Mouse (Mus musculus) gonadal fat pad, adult 2 months (tissue): ENCODE data around the gene Pinlyp. TPM values are rescaled to one million over a fixed set of nuclear protein-coding genes. Genes with fewer than 3 reads are reported as not detected.
"Not testable (repeated sequence)": the region's sequence is repeated elsewhere in the genome, so short reads cannot be mapped to it uniquely, and the experiment has no call there.

Experiments used
- DNase-seq: peaks from one replicate; pipeline ENCODE4 v3.0.0-alpha.2; 2012; ENCODE audit warnings: low read depth
- polyA plus RNA-seq: library from polyadenylated mRNA; depleted of rRNA; stranded (reverse); fragments of >200 nt; gene quantifications from 2 replicates; pipeline ENCODE4 v1.2.3, GENCODE M21; 2012

The Pinlyp gene
- polyA plus RNA-seq, 1 experiment: 0.41 TPM

DNA sequence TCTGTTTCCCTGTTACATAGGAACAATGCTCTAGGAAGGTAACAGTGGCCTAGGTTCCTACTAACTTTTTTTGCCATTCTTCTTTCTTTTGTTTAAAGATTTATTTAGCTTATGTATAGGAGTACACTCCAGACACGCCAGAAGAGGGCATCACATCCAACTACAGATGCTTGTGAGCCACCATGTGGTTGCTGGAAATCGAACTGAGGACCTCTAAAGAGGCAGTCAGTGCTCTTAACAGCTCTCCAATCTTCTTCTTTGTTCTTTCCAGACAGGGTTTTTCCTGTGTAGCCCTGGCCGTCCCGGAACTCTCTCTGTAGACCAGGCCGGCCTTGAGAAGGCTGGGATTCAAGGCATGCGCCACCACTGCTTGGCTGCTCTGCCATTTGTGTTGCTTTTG is 20.9 kb downstream of the Pinlyp start:
- DNase-seq: no peak

DNA sequence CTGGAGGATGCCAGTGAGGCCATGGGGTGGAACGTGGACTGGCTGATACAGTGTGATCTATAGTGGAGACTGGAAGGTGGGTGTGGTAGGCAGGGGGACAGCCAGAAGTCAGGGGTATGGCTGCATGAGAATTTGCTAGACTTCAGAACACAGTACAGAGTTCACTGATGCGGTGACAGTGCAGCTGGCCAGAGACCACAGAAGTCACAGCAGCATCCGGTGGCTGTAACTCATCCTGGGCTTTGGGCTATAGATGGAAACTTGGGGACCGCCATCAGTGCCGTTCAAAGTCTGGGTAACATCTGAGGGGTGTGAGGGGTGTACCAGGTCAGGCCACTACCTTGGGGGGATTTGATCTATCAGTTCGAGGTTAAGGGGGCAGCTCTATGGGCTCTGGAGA is 22.2 kb downstream of the Pinlyp start:
- no peak for DNase-seq

DNA sequence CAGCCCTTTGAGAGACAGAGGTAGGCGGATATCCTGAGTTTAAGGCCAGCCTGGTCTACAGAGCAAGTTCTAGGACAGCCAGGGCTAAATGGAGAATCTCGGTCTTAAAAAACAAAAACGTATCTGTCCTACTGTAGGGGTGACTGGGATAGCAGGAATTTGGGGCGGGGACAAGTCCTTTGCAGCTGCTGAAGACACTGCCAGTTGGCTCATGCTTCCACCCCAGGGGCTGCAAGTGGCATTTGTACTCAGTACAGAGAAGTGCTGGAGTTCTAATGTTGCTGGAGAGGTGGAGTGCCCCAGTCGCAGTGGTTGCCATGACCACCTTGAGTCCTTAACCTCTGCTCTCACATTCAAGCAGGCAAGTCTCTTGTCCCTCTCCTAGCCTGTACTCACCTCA is 23.1 kb downstream of the Pinlyp start:
- no peak for DNase-seq

DNA sequence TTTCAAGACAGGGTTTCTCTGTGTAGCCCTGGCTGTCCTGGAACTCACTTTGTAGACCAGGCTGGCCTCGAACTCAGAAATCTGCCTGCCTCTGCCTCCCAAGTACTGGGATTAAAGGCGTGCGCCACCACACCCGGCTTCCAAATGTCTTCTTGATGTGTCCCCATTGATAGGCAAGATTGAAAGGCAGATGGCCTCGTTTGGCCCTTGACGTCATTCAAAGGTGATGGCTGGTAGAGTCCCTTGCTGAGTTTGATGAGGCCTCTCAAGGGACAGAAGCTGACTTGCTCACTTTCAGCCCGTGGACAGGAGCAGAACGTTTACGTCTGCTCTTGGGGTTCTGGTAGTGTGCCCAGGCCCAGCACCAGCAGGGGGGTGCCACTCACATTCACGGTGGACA is 25.9 kb downstream of the Pinlyp start:
- DNase-seq: not testable (repeated sequence)

DNA sequence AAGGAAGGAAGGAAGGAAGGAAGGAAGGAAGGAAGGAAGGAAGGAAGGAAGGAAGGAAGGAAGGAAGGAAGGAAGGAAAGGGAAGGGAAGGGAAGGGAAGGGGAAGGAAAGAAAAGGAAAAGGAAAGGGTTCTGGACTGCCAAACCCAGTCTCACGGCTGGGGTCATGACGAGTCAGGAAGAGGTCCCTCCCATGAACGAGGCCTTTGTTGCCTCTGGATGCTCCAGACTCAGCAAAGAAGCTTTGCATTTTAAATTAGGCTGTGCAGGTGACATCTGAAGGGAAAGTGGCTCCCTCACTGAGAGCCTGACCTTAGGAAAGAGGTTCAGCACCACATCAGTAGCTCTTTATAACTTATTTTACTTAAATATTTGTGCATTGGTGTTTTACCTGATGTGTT is 26.8 kb downstream of the Pinlyp start:
- no peak for DNase-seq

DNA sequence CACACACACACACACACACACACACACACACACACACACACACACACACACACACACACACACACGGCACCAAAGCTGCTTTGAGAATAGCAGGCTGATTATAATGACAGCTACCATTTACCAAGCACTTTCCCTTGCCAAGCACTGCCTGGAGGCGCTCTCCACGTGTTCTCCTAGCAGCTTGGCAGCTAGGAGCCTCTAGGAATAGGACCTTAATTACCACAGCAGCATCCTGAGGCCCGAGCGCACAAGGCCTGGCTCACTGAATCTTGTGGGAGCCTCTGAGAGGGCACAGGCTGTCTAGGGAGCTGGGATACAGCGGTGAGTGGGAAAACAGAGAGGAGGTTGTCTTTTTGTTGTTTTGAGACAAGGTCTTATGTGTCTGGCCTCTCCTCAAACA is 28.3 kb downstream of the Pinlyp start:
- no peak for DNase-seq

DNA sequence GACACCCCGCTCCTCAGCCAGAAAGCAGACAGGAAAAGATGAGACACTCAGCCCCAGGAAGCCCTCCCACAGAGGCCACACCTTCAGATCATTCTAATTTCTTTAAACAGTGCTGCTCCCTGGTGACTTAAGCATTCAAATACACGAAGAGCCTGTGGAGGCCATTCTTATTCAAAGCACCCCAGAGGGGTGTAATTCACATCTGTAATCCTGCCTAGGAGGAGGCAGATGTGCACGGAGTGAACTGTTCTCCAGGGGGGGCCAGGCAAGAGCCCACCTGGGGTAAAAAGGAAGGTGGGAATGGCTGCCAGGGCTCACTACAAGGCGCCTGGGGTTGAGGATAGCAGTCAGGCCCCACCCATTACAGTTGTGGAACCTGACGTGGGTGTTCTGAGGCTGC is 28.8 kb downstream of the Pinlyp start:
- no peak for DNase-seq

DNA sequence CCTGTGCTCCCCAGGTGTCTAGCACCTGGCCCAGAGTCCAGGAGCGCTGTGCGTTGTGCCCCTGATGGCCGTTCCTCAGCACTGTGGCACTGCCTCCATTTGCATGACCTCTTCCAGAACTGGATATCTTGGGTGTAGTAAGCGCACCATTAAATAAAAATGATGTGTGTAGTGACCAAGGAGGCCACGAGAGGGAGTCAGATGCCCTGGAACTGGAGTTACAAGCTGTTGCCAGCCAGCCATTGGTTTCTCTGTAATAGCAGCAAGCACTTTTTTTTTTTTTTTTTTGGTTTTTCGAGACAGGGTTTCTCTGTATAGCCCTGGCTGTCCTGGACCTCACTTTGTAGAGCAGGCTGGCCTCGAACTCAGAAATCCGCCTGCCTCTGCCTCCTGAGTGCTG is 29.6 kb downstream of the Pinlyp start:
- DNase-seq: not testable (repeated sequence)

DNA sequence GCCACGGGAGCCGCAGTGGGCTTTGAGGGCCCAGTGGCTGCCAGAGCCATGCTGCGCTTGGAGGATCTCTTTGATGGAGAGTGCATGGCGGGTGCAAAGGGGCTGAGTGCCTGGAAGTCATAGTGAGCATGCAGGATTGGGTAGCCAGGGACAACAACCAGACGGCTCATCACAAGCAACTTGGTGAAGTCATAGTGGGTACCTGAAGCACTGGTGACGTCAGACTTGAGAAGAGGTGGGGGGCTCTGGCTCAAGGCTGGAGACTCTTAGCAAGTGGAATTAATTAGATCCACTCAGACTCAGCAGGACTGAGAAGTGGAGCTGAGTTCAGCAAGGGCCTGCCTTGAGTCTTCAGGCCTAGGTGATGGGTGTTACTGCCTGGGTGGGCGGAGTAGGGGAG is 33.6 kb downstream of the Pinlyp start, which contains the start of gene AC161166.1:
Gene AC161166.1 (minus strand): TSS at position 101 of the 400 bp plus-strand sequence.
- DNase-seq: no peak

DNA sequence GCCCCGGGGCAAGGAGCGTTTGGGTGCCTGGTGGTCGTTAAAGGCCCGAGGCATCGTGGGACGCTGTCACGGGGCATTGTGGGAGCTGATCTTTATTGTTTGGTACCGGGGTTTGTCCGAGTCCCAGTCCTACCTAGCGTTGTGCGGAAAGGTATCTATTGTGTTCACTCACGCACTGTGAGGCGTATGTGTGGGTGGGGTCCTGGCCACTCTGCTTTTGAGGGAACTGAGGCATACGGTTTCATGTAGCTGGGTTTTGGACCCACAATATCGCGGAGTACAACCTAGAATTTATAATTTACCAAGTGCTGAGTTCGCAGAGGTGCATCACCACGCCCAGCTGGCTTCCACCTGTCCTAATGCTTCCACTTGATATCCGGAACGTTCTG is 38.2 kb downstream of the Pinlyp start:
- no peak for DNase-seq

DNA sequence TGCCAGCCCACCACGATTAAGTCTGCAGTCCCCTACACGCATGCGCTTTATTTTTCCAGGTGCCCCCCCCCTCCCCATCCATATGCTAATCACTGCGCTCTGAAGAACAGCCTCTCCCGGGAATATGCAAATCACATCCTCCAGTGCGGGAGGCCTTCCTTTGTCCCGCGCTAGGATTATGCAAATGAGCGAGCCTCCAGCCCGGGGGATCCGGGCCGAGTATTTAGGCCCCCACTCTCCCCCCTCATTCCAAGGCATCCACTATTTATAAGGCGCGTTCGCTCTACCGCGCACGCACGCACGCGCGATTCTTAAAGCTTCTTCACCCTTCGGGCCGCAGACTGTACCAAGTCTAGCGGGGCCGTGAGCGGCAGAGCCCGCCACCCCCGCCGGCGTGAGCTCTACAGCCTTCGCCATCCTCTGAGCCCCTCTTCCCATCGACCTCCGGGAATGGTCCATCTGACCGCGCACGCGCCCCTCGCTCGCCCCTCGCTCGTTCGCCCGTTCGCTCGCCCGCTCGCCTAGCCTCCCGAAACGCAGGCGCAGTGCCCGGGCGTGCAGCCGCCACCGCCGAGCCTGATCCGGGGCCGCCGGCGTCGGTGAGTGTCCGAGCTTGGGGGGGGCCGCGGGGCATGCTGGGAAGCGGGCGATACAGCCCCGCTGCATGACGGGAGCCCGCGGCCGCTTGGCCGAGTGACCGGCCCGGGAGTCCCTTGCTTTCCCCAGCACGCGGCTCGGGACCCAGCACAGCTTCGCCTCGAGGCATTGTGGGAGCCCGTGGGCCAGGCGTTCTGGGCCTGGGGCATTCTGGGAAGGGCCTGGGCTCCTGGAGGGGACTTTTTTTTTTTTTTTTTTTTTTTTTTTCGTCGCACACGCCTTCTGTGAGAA is 38.8 kb downstream of the Pinlyp start, which contains the start of gene Zfp428:
Gene Zfp428 (plus strand): TSS at position 169 of the 888 bp plus-strand sequence.
- DNase-seq: peak; percentile 61

DNA sequence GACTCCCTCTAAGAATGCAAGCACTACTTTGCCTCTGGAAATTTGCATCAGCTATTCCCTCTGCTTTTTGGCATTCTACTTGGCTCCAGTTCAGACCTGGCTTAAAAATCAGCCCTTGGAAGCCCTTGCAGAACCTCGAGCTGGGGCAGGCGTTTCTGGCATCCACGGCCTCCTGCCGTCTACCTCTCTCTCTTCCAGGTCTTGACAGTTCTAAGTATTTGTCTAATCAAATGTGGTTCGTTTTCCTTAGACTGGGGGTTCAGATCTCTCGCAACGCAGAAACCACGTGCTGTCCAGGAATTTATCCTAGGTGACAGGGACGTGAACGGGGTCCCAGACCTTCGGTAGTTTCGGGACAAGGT is 39.5 kb downstream of the Pinlyp start:
- DNase-seq: peak; percentile 93

DNA sequence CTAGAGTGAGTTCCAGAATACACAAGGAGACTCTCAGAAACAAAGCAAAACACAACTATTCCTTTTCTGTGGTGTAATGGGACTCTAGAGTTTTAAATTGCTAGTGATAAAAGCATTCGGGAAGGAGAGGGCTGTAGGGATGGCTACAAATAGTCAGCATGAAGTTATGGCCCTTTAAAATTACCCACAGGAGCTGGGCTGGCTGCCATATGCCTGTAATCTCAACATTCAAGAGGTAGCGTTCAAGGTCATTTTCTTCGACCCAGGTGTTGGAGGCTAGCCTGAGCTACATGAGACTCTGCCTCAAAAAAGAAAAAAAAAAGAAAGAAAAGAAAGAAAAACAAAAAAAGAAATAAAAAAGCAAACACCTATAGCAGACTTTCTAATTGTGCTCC is 39.9 kb downstream of the Pinlyp start:
- no peak for DNase-seq

DNA sequence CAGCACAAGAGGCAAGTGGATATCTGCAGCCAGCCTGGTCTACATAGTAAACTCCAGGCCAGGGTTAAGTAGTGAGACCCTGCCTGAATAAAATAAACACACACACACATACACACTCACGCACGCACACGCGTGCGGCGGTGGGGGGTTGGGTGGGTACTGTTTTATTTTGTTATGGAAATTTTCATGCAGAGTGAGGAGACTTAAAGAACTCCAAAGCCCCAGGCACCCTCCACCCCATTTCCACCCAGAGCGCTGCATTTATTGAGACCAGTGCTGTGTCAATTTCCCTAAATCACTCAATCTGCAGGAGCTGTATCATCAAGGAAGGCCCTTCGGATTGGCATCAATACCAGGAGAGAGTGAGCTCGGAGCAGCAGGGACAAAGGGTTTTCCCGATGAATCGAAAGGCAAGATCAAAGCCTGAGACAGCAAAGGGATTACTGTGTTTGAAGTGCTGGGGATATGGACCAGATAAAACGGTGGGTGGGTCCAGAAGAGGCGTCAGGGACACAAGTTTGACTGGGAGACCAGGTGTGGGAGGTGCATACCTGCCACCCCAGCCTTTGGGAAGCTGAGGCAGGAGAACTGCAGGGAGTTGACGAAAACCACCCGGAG is 40.4 kb downstream of the Pinlyp start:
- DNase-seq: no peak

DNA sequence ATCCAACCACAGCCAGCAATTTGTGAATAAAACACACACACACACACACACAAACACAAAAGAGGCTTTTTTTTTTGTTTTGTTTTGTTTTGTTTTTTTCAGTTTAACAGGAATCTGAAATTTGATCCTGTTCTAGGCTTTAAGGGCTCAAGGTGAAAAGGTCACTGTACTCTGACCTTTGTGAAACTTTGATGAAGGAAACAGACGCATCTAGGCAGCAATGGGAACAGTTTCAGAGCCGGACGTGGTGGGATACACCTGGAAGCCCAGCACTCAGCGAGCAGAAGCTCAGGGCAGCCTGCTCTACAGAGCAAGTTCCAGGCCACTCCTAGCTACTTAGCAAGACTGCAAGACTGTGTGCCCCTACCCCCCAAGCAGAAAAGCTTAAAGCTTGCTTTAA is 41.0 kb downstream of the Pinlyp start:
- no peak for DNase-seq

DNA sequence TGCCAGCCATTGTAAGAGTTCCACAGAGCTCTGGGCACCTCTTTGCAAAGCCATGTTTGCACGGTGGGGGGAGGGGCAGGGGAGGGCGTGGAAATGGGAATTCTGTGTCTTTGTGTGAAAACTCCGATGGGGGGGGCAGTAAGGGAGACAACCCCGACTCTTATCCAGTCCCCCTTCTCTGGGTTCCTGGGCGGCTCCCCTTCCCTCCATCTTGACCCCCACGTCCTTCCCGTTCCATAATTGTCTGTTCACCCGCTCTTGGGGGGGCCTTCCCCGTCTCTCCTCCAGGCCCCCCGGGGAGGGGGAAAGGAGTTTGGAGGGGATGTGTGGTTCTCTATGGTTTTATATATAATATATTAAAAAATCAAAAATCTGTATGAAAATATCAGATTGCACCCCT is 41.9 kb downstream of the Pinlyp start:
- DNase-seq: no peak

DNA sequence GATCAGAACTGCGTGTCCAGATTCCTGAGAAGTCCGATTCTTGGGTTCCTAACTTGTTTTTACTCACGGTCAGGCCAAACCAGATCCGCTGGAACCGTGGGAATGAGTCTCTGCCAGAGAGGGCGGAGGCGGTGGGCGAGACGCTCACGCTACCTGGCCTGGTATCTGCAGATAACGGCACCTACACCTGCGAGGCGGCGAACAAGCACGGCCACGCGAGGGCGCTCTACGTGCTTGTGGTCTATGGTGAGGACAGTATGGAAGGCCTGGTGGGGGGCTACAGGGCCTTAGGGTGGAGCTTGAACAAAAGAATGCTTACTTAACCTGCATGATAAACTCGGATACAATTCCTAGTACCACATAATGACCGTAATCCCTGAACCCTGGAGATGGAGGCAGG is 44.4 kb downstream of the Pinlyp start:
- no peak for DNase-seq

DNA sequence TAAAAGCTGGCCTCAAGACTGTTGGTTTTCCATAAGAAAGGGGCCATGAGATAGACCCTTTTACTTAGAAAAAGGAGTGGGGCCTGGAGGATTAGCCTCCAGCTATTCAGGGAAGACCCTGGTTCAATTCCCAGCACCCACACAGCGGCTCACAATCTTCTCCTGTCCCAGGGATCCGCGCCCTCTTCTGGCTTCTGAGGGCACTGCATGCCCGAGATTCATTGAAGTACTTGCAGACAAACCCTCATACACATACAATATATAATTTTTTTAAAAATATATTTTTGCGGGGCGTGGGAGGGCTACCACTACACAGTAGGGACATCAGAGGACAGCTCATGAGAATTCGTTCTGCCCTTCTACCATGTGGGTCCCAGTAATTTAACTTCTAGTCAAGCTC is 45.0 kb downstream of the Pinlyp start:
- DNase-seq: no peak

DNA sequence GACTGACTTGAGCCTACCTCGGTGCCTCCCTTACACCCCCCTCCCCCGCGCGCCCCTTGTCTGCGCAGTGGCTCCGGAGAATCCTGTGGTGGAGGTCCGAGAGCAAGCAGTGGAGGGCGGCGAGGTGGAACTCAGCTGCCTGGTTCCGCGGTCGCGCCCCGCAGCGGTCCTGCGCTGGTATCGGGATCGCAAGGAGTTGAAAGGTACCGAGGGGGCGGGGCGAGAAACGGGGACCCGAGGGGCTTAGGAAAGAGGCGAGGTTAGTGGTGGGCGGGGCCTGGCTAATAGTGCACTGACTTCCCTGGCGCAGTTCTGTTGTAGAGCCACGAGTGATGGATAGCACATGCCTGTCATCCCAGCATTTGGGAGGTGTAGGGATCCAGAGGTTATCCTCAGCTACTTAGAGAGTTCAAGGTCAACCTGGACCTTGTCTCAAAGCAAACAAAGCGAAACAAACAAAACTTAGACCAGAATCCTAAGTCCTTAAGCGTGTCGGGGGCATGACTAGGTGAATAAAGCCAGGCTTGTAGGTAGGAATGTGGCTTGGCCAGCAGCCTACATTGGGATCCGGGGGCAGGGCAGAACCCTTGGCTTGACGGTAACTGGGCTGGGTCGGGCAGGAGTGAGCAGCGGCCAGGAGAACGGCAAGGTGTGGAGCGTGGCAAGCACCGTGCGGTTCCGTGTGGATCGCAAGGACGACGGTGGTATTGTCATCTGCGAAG is 45.9 kb downstream of the Pinlyp start:
- DNase-seq: no peak
